Mouse (Mus musculus) lung, adult 10 weeks (tissue): ENCODE results near the gene Gm21708. TPM values are rescaled to one million over a fixed set of nuclear protein-coding genes. Genes with fewer than 3 reads are reported as not detected.

Experiments used
- polyA plus RNA-seq: library from polyadenylated mRNA; stranded (reverse); fragments of 350-450 nt; fragmentation: Illumina TruSeq; extraction: RNeasy Lipid Tissue Mini Kit (QIAGEN cat#74804); gene quantifications from one replicate; pipeline ENCODE4 v1.2.3, GENCODE M21; 2014; ENCODE audit warnings: low read depth, low replicate concordance; ENCODE audit not compliant: insufficient read depth

Gm21708 gene
- not detected for polyA plus RNA-seq

GRCm38 (mm10) chrY:3410067-3410466, at the start of gene Gm21708, which contains the start of gene Gm21704:
Gene Gm21708, minus strand, starts transcription at chrY:3410167.
Gene Gm21704, minus strand, starts transcription at chrY:3410167.

Other genes starting within 250 kb of the Gm21708 start
- not detected for gene Gm21677, start 103.7 kb downstream of the Gm21708 start, polyA plus RNA-seq
- not detected for gene Gm21693, start 64.8 kb downstream of the Gm21708 start, polyA plus RNA-seq
- gene Gm21704, start within 50 bp of the Gm21708 start, polyA plus RNA-seq, result not detected